In the genomic region with DNA sequence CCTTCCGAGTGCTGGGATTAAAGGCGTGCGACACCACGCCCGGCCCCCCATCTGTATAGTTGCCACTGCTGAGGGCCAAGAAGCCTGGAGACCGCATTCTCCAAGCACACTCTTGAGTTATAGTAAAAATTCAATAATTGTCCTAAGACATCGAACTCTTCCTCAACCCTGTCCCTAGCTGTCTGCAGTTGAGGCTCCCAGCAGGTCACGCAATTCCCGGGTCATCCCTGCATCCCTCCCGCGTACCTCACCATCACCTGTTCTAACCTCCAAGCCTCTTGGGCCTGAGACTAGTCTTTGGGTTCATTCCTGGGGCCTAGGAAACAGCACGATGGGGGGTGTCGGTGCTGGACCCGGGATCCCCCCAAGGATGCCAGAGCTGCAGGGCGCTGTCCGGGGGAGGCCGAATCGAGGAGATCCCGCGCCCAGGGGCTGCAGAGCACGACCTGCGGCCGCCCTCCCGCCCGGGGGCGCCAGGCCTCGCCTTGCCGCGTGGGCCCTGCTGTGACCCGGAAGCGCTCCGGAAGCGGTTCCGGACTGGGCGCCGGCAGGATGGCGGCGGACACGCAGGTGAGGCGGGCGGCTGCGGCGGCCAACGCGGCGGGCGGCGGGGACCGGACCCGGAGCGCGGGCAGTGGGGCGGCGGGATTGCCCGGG, we compare ENCODE assay signal across 8 mouse cellular contexts. TPM values are rescaled to one million over a fixed set of nuclear protein-coding genes. Genes with fewer than 3 reads are reported as not detected.
DNase-seq lines count a peak whose midpoint lies in the region; ATAC-seq lines count a peak whose summit lies in the region.

Gcn1l1 (plus strand) TSS at position 518 of the 657 bp plus-strand sequence.

- WGBS in hindbrain, embryonic 11.5 days = 3% methylated on average over 52 of the region's 55 CpGs

- peak within 1 kb of the TSS; percentile 81 for H3K4me2 ChIP-seq in hindbrain, embryonic 11.5 days (replicated peaks; ENCODE audit: low read depth, low read length)

- no peaks in the 10 kb centered on the region for H3K9me3 ChIP-seq in hindbrain, embryonic 11.5 days (ENCODE audit: control insufficient read depth, low read length)

- peaks cover 9% of the 10 kb centered on the region; the same call in 1 of the 2 replicates for H3K4me1 ChIP-seq in hindbrain, embryonic 11.5 days (replicated peaks; ENCODE audit: control insufficient read depth, insufficient read depth, low read length)

- H3K9ac ChIP-seq in hindbrain, embryonic 11.5 days (ENCODE audit: low read depth, low read length) = peak within 1 kb of the TSS; percentile 94

- H3K36me3 ChIP-seq in hindbrain, embryonic 11.5 days (ENCODE audit: control insufficient read depth, insufficient read depth, low read length) = peaks cover 10% of the 10 kb centered on the region; the same call in 1 of the 2 replicates

- peak within 1 kb of the TSS; percentile 77 for H3K27ac ChIP-seq in hindbrain, embryonic 11.5 days (ENCODE audit: low read depth, low read length)

- peak; percentile 85 for ATAC-seq in hindbrain, embryonic 11.5 days (ENCODE audit: low FRiP score)

- peak within 1 kb of the TSS; percentile 97 for H3K4me3 ChIP-seq in hindbrain, embryonic 11.5 days (ENCODE audit: low read depth, low read length)

- peak; percentile 85 for DNase-seq in NIH3T3 (ENCODE audit: low read depth)
- DNase-seq in cerebellum, postnatal 10 days = peak; percentile 89 to 91
- DNase-seq in frontal cortex, postnatal 10 days (ENCODE audit: low spot score in 2 of 2) = peak; percentile 55 to 72
- DNase-seq in hindbrain, embryonic 11.5 days (ENCODE audit: low spot score) = peak; percentile 84
- DNase-seq in layer of hippocampus, postnatal 14 days (ENCODE audit: low spot score in 2 of 2) = peak; percentile 75 to 77
- peak; percentile 79 for DNase-seq in lung, postnatal 10 days
- peak; percentile 70 for DNase-seq in ovary, postnatal 14 days (ENCODE audit: low spot score)
- peak; percentile 84 for DNase-seq in thymus, postnatal 14 days

- no peaks in the 10 kb centered on the region for H3K27me3 ChIP-seq in hindbrain, embryonic 11.5 days (ENCODE audit: control insufficient read depth, insufficient read depth, low read length)

RNA-seq across cellular contexts. Expression of gene Gcn1l1, which starts in this region (rescaled TPM):
- polyA plus RNA-seq in hindbrain, embryonic 11.5 days (2014; fragmentation: Nextera tagmentation; extraction: Ambion mirVana) = 31.8 and 39.4 TPM in 2 replicates
- 10 to 100 TPM; 69.1 to 71.5 TPM for total RNA-seq in layer of hippocampus, postnatal 14 days (2021)

Comparison
In these comparisons a context has a peak if more than half of its experiments do, and no peak if none do; other contexts are left out.
1. Peak in every context shown above with its lines: DNase-seq, ATAC-seq, H3K4me3 ChIP-seq and H3K27ac ChIP-seq.